Comparison of ENCODE assay signal across 8 mouse cellular contexts in the genomic region with DNA sequence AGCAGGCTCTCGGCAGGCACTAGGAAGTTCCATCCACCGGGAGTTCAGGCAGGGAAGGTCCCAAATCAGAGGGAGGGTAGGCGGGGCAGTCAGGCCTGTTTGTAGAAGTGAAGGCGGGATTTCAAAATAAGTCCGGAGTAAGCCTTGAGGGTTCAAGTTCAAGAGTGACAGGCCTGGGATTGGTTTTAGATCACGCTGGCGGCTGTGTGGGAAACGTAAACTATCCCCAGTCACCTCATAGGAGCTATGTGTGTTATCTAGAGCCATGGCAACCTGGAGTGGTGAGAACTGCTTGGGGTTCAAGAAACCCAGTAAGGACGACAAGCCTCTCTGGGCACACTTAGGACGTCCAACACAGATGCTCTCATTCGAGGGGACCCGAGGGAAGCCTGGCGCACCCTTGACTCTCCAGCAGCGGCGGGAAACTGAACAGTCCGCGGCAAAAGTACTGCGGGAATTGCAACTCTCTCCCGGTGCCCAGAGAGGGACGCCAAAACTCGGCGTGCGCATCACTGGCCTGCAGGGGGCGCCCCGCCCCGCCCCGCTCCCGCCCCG. TPM values are rescaled to one million over a fixed set of nuclear protein-coding genes. Genes with fewer than 3 reads are reported as not detected.
A peak's percentile ranks its signal among the peaks of the same experiment; 100 is the strongest.
DNase-seq lines count a peak whose midpoint lies in the region; ATAC-seq and TF ChIP-seq lines count a peak whose summit lies in the region.

No protein-coding gene starts in this region.

- peak in 1 of 2 experiments; percentile 40 for DNase-seq in layer of hippocampus, adult 2 months (ENCODE audit: low spot score in 2 of 2)
- no peak for DNase-seq in layer of hippocampus, adult 9-10 months (ENCODE audit: low spot score)
- peak; percentile 32 to 61 for DNase-seq in adrenal gland, adult 18-20 months (ENCODE audit: low spot score in 2 of 2)
- peak; percentile 78 for DNase-seq in fat pad, adult 2 months (ENCODE audit: extremely low read depth, low read depth, low spot score)
- peak; percentile 67 for DNase-seq in hindbrain, embryonic 14.5 days (ENCODE audit: low spot score)
- DNase-seq in limb, embryonic 14.5 days (ENCODE audit: low spot score) = peak; percentile 54
- peak; percentile 28 for DNase-seq in testis, postnatal 14 days (ENCODE audit: low spot score)

- 1% methylated on average over 23 of the region's 29 CpGs for WGBS in hindbrain, embryonic 14.5 days
- WGBS in limb, embryonic 14.5 days = 1% methylated on average over 18 of the region's 29 CpGs
- 2% methylated on average over 24 of the region's 29 CpGs for WGBS in midbrain, embryonic 12.5 days

- peaks cover 12% of the 10 kb centered on the region for H3K4me1 ChIP-seq in hindbrain, embryonic 14.5 days (replicated peaks; ENCODE audit: control insufficient read depth, insufficient read depth, low read length)
- peaks cover 44% of the 10 kb centered on the region for H3K4me1 ChIP-seq in limb, embryonic 14.5 days (ENCODE audit: control insufficient read depth, insufficient read depth, low read length)
- peaks cover 45% of the 10 kb centered on the region for H3K4me1 ChIP-seq in midbrain, embryonic 12.5 days

- H3K4me3 ChIP-seq in layer of hippocampus, adult 2 months = peak overlapping the region; percentile 54
- peak overlapping the region; percentile 55 for H3K4me3 ChIP-seq in hindbrain, embryonic 14.5 days (replicated peaks; ENCODE audit: low read length)
- H3K4me3 ChIP-seq in limb, embryonic 14.5 days (replicated peaks; ENCODE audit: low read length) = peak overlapping the region; percentile 42
- peak overlapping the region; percentile 68 for H3K4me3 ChIP-seq in midbrain, embryonic 12.5 days

- H3K36me3 ChIP-seq in hindbrain, embryonic 14.5 days (replicated peaks; ENCODE audit: control insufficient read depth, insufficient read depth) = no peaks in the 10 kb centered on the region
- H3K36me3 ChIP-seq in limb, embryonic 14.5 days (ENCODE audit: control insufficient read depth, insufficient read depth, low read length) = peaks cover 9% of the 10 kb centered on the region
- peaks cover 10% of the 10 kb centered on the region; the same call in 1 of the 2 replicates for H3K36me3 ChIP-seq in midbrain, embryonic 12.5 days

- no peak for TF ChIP-seq POLR2A in limb, embryonic 14.5 days (IDR thresholded peaks at IDR 0.05; ENCODE audit: borderline replicate concordance, extremely low read depth, insufficient read depth, insufficient read length)

- H3K27ac ChIP-seq in layer of hippocampus, adult 2 months = peak overlapping the region; percentile 62
- no peak overlapping the region for H3K27ac ChIP-seq in hindbrain, embryonic 14.5 days
- H3K27ac ChIP-seq in limb, embryonic 14.5 days (replicated peaks; ENCODE audit: low read depth, low read length) = 0 out of 2 replicates have a peak overlapping the region, but pooled peaks have one; percentile 19
- no peak overlapping the region for H3K27ac ChIP-seq in midbrain, embryonic 12.5 days (replicated peaks)

- peak overlapping the region; percentile 66 for H3K4me2 ChIP-seq in hindbrain, embryonic 14.5 days (replicated peaks)
- peak overlapping the region; percentile 78 for H3K4me2 ChIP-seq in limb, embryonic 14.5 days (replicated peaks; ENCODE audit: low read depth, low read length, severe bottlenecking)
- peak overlapping the region; percentile 70 for H3K4me2 ChIP-seq in midbrain, embryonic 12.5 days (replicated peaks)

- 0 out of 2 replicates have a peak overlapping the region, but pooled peaks have one; percentile 24 for H3K9ac ChIP-seq in hindbrain, embryonic 14.5 days
- H3K9ac ChIP-seq in limb, embryonic 14.5 days (ENCODE audit: low read depth, low read length, severe bottlenecking) = peak overlapping the region; percentile 55
- H3K9ac ChIP-seq in midbrain, embryonic 12.5 days (replicated peaks) = 0 out of 2 replicates have a peak overlapping the region, but pooled peaks have one; percentile 4

- H3K27me3 ChIP-seq in hindbrain, embryonic 14.5 days (ENCODE audit: control insufficient read depth, insufficient read depth, low read length) = no peaks in the 10 kb centered on the region
- no peaks in the 10 kb centered on the region for H3K27me3 ChIP-seq in limb, embryonic 14.5 days (ENCODE audit: control insufficient read depth, insufficient read depth, low read length)
- H3K27me3 ChIP-seq in midbrain, embryonic 12.5 days = no peaks in the 10 kb centered on the region

- TF ChIP-seq CTCF in layer of hippocampus, adult 2 months (conservative IDR thresholded peaks at IDR 0.05) = peak; percentile 68

- H3K9me3 ChIP-seq in hindbrain, embryonic 14.5 days (ENCODE audit: control insufficient read depth, low read length) = no peaks in the 10 kb centered on the region
- H3K9me3 ChIP-seq in limb, embryonic 14.5 days (ENCODE audit: control insufficient read depth, low read length) = no peaks in the 10 kb centered on the region
- H3K9me3 ChIP-seq in midbrain, embryonic 12.5 days = no peaks in the 10 kb centered on the region

- peak; percentile 69 for ATAC-seq in hindbrain, embryonic 14.5 days (ENCODE audit: low FRiP score)
- peak; percentile 61 for ATAC-seq in limb, embryonic 14.5 days (ENCODE audit: low FRiP score, low read depth)
- peak; percentile 87 for ATAC-seq in midbrain, embryonic 12.5 days (ENCODE audit: low FRiP score, low read depth)

RNA-seq across cellular contexts. Expression of a gene that starts 0.4 kb away (rescaled TPM):
- 1 to 10 TPM; 5.7 to 7.6 TPM for total RNA-seq in layer of hippocampus, adult 2 months (2021)
- 10 to 100 TPM; 24.7 to 36.9 TPM for total RNA-seq in adrenal gland, adult 18-20 months (2021)
- 14.1 and 15.5 TPM in 2 replicates for polyA plus RNA-seq in hindbrain, embryonic 14.5 days (2014; fragmentation: Nextera tagmentation; extraction: Ambion mirVana)
- polyA plus RNA-seq in limb, embryonic 14.5 days (2012; rRNA removed) = 32.5 and 41.1 TPM in 2 replicates
- 58.4 and 63.1 TPM in 2 replicates for polyA plus RNA-seq in limb, embryonic 14.5 days (2014; fragmentation: Nextera tagmentation; extraction: Ambion mirVana)
- 40.9 and 45.3 TPM in 2 replicates for polyA plus RNA-seq in midbrain, embryonic 12.5 days (2016; fragmentation: Nextera tagmentation; extraction: Ambion mirVana)

RNA-seq across cellular contexts. Expression of a gene that starts 51.5 kb away (rescaled TPM):
- 10 to 100 TPM; 53.7 to 56.8 TPM for total RNA-seq in layer of hippocampus, adult 2 months (2021)
- 100 to 1,000 TPM; 158 to 175 TPM for total RNA-seq in adrenal gland, adult 18-20 months (2021)
- 56.7 and 71.8 TPM in 2 replicates for polyA plus RNA-seq in hindbrain, embryonic 14.5 days (2014; fragmentation: Nextera tagmentation; extraction: Ambion mirVana)
- 23.5 and 25.2 TPM in 2 replicates for polyA plus RNA-seq in limb, embryonic 14.5 days (2012; rRNA removed)
- 49.6 and 50.2 TPM in 2 replicates for polyA plus RNA-seq in limb, embryonic 14.5 days (2014; fragmentation: Nextera tagmentation; extraction: Ambion mirVana)
- 51.5 and 54.2 TPM in 2 replicates for polyA plus RNA-seq in midbrain, embryonic 12.5 days (2016; fragmentation: Nextera tagmentation; extraction: Ambion mirVana)

Comparison
In these comparisons a context has a peak if more than half of its experiments do, and no peak if none do; other contexts are left out.
1. H3K27ac ChIP-seq: peak in layer of hippocampus, adult 2 months (single experiment) and limb, embryonic 14.5 days (single experiment); none in hindbrain, embryonic 14.5 days (single experiment) and midbrain, embryonic 12.5 days (single experiment).
2. H3K9ac ChIP-seq: peak in every context shown above with its lines; median percentile 55 in limb, embryonic 14.5 days; 24 in hindbrain, embryonic 14.5 days; 4 in midbrain, embryonic 12.5 days.
3. Peak in every context shown above with its lines, with median percentiles within 50 percentile points of each other: H3K4me3 ChIP-seq, ATAC-seq and H3K4me2 ChIP-seq.